Mouse (Mus musculus) spleen, adult 18-20 months (tissue): ENCODE results near the gene Spata32.
A peak's percentile ranks its signal among the peaks of the same experiment; 100 is the strongest.
"Not testable (repeated sequence)": the region's sequence is repeated elsewhere in the genome, so short reads cannot be mapped to it uniquely, and the experiment has no call there.

ENCODE experiments used
- DNase-seq, 2 experiments: peaks; one replicate each; pipeline ENCODE4 v3.0.0; 2022; ENCODE audit warnings: mixed read lengths in 2 of 2

Gene Spata32

GRCm38 (mm10) chr11:103246081-103246730 lies 28.0 kb upstream of the Spata32 start:
- DNase-seq: no peak

GRCm38 (mm10) chr11:103244856-103245255 lies 26.6 kb upstream of the Spata32 start:
- no peak for DNase-seq

DNA sequence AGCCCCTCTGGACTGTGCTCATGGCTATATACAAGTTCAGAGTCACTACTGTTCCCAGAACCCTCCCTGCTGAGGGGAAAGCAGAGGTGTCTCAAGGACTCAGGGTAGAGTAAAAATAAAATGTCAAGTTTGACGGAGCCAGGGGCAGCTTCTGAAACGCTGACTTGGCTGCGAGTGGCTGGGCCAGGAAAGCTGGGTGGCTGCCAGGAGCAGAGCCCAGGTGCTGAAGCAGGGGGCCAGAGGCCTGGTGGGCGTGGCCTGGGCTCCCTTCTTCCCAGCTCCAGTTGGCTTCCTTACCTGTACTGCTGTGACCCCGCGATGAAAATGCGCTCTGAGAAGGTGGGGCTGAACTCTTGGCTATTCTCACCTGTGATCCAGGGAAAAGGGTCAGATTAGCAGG lies 22.5 kb upstream of the Spata32 start:
- DNase-seq: no peak

DNA sequence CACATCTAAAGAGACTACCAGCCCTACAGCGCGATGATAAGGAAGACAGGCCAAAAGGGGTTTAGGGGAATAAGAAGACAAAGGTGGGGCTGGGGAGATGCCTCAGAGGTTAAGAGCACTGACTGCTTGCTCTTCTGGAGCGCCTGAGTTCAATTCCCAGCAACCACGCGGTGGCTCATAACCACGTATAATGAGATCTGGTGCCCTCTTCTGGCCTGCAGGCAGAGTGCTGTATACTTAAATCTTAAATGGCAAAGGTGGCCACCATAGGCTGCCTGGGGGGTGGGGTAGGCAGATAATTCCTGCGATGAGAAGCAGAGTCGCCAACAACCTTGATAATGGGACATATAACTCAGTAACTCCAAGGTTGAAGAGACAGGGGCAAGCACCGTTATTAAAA lies 19.5 kb upstream of the Spata32 start:
- DNase-seq: no peak

GRCm38 (mm10) chr11:103236903-103237302 lies 18.7 kb upstream of the Spata32 start:
- peak in 1 of 2 experiments; percentile 4 for DNase-seq

DNA sequence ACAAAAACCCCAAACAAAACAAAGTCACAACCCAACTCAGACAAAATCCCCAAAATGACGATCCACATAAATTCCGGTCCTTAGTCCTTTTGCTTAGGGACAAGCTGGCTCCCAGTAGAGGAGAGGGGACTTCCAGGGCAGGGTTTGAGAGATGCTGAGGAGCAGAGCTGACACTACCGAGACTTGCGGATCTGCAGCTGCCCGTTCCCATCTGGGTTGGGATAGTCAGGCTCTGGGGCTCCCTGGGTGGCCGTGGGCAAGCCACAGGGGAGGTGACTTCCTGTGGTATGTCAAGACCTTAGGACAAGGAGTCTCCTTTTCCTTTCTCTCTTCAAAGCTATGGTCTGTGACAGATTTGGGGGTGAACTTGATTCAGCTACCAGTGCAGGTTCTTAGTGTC lies 18.2 kb upstream of the Spata32 start:
- DNase-seq: peak in 1 of 2 experiments; percentile 2

DNA sequence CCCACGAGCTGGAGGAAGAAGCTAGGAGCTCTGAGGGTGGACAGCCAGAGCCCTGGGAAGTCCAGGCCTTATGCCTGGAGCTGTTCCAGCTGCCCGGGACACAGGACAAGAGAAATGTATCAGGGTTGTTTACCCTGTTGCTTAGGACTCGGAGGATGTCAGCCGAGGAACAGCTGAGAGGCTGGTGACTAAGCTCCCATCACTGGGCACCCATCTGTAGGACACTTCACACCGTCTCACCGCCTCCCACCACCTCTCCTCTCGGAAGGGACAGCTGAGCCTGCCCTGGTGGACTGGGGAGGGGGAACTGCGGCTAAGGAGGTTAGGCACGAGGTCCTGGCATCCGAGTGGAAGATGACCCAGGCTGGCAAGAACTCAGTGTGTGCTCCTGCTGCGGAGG lies 17.5 kb upstream of the Spata32 start:
- no peak for DNase-seq

GRCm38 (mm10) chr11:103234447-103234846 lies 16.2 kb upstream of the Spata32 start:
- DNase-seq: no peak

DNA sequence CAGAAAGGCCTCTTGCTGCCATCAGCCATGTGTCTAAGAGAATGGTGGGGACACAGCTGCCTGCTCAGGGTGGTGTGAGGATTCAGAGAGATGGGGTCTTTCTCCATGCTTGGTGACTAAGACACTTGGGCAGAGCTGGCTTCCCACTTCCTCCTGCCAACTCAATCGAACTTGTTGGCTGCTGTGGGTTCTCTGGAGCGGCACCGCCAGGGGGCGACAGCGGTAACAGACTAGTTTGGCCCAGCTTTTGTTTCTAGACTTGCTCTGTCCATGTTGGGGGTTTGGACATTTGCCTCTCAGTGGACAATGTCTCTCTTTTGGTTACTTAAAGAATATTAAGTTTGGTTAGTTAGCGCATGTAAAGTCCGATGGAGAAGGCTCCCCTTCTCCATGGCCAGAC lies 14.7 kb upstream of the Spata32 start:
- peak; percentile 73 to 88 for DNase-seq

GRCm38 (mm10) chr11:103231367-103231766 lies 13.1 kb upstream of the Spata32 start:
- DNase-seq: peak in 1 of 2 experiments; percentile 3

GRCm38 (mm10) chr11:103230626-103231025 lies 12.4 kb upstream of the Spata32 start:
- DNase-seq: peak in 1 of 2 experiments; percentile 3

- no peak for DNase-seq
Observed at GRCm38 (mm10) chr11:103229608-103230007, 11.4 kb upstream of the Spata32 start.

DNA sequence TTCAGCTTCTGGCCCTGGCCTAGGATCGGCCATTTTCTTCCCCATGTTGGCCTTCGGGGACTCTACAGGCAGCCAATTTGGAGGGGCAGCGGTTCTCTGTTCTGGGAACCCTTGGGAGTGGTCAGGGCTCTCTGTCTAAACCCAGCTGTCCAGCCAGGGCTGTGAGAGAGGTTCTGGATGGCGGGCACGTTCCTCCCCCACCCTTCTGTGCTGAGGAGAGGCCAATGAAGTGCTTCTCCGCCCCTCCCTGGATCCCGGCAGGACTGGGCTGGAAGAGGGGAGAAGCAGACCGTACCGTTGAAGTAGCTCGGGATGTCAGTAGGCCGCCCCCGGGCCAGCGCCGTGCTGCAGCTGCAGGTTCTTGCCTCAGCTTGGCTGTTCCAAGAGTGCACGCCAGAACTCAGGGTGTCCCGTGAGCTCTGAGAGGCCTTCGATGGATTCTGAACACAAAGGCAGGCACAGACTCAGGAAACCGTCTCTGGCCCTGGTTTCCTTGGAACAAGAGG lies 5.8 kb upstream of the Spata32 start:
- no peak for DNase-seq

DNA sequence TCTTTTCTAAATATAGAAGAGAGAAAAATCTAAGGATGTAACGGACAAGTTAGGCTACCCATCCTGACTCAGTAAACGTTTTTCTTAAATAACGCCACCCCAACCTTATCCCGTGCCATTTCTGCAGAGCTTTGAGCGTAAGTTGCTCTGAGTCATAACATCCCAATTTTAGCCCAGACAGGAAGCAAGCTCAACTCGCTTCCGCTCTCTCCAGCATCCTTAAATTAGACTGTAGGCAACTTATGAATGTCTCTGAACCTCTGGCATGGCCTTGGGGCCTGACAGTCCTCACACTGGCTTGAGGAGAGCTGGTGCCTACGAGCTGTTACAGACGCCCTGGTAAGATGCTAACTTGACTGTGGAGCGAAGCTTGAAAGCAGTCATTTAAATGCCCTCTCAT lies 5.2 kb upstream of the Spata32 start:
- DNase-seq: no peak

DNA sequence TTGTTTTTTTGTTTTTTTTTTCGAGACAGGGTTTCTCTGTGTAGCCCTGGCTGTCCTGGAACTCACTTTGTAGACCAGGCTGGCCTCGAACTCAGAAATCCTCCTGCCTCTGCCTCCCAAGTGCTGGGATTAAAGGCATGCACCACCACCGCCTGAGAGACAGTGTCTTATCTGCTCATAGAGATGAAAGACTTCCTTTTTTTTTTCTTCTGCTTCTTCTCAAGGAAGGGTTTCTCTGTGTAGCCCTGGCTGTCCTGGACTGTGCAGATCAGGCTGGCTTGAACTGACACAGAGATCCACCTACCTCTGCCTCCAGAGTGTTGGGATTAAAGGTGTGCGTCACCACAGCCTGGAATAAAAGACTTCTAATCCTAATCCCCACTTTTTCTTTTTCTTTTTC lies 4.5 kb upstream of the Spata32 start:
- DNase-seq: not testable (repeated sequence)

- DNase-seq: no peak
Observed at GRCm38 (mm10) chr11:103221437-103221836, 3.2 kb upstream of the Spata32 start.

GRCm38 (mm10) chr11:103219995-103220394 lies 1.8 kb upstream of the Spata32 start:
- no peak for DNase-seq

DNA sequence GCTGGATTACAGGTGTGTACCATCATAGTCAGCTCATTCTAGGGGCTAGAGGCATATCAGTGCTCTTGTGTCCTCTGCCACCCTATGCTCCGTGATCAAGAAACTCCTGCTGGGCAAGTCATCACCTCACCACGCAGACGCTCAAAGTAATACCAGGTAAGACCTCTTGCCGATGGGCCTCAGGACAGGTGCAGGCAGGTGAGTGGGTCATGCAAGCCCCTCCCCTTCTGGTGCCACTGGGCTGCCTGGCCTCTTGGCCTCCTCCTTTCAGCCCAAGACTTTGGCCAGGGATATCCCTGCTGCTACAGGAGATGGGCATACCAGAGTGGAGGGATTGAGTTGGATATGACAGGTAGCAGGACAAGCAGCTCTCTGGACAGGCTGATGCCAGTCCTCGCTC lies 1.0 kb upstream of the Spata32 start:
- DNase-seq: no peak

DNA sequence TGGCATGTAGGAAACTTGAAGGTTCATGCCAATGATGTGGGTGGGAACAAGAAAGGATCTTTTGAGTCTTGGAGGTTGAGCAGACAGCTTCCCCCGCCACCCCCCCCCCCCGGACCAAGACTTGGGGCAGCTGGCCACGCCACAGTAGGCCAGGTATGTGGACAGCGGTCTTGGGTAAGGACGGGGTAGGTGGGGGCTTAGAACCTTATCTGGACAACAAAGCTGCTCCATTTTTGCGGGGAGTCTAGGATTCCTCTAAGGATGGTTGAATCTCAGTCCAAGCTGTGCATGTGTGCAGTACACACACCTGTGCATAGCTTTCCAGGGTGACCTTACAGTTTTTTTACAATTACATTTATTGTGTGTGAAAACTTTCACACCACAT lies 277 bp upstream of the Spata32 start:
- DNase-seq: no peak

DNA sequence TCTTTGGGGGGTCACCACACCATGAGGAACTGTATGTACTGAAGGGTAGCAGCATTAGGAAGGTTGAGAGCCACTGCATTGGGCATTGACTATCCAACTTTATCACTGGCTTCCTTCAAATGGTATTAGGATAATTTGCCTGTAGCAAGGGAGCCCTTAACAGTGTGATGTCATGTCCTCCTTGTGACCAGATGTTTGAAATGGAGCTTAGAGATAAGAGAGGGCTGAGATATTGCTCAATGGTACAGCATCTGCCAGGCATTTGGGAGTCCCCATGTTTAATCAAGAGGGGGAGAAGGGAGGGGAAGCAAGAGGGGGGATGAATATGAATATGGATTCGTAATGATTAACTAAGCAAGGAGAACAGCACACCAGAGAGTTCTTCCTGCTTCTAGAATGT lies 2.9 kb downstream of the Spata32 start:
- no peak for DNase-seq

DNA sequence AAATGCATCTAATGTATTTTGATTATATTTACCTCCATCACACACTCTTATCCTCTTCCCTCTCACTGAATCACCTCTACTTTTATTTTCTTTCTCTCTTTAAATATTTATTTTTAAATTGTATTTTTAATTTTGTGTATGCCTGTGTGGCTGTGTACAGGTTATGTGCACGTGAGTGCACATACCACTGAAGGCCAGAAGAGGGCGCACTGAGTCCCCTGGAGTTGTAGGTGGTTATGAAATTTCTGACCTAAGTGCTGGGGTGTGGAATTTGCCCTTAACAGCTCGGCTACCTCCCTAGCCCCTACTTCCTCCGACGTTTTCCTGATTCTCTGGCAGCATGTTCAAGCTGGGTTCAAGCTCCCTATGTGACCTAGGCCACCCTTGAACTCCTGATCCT lies 4.5 kb downstream of the Spata32 start:
- DNase-seq: no peak

DNA sequence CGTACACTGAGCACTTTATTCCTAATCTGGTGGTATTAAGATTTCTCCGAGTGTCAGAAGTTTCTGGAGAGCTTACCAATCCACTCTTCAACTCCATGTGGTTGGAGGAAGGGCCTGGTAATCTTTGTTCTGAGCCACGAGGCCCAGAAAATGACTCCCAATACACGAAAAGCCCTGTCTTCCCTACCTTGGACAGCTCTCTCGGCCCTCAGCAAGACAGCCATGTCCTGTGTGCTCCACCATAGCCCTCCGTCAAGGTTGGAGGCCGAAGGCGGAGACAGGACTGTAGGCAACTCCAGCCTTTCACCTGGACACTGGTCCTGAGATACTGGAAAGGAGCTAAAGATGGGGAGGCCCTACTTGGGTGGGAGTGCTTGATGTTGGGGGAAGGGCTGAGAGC lies 7.9 kb downstream of the Spata32 start:
- DNase-seq: no peak

- no peak for DNase-seq
Observed at GRCm38 (mm10) chr11:103208458-103208857, 9.8 kb downstream of the Spata32 start, which contains the start of gene 1700023F06Rik. 1700023F06Rik (minus strand) TSS chr11:103208558.

- DNase-seq: no peak
Observed at GRCm38 (mm10) chr11:103206203-103206602, 12.0 kb downstream of the Spata32 start.

GRCm38 (mm10) chr11:103202376-103202775 lies 15.9 kb downstream of the Spata32 start:
- no peak for DNase-seq
